ENCODE assay signal across 8 mouse cellular contexts in genomic region chr13:43908041-43908644, GRCm38 (mm10).
A peak's percentile ranks its signal among the peaks of the same experiment; 100 is the strongest.
DNase-seq lines count a peak whose midpoint lies in the region; ATAC-seq and TF ChIP-seq lines count a peak whose summit lies in the region.

No protein-coding gene starts in this region.

- intact Hi-C loops in heart, postnatal 36 days (cut with DNase I) = loop anchor here (5.0 kb wide), 1 partner anchor 129 kb away; no protein-coding TSS in a partner anchor

- no peak overlapping the region for H3K4me3 ChIP-seq in kidney, embryonic 15.5 days (replicated peaks)
- H3K4me3 ChIP-seq in forebrain, embryonic 12.5 days (replicated peaks) = no peak overlapping the region

- no peaks in the 10 kb centered on the region for H3K36me3 ChIP-seq in kidney, embryonic 15.5 days
- no peaks in the 10 kb centered on the region for H3K36me3 ChIP-seq in forebrain, embryonic 12.5 days (replicated peaks)

- H3K4me1 ChIP-seq in kidney, embryonic 15.5 days = peaks cover 68% of the 10 kb centered on the region
- H3K4me1 ChIP-seq in forebrain, embryonic 12.5 days = peaks cover 31% of the 10 kb centered on the region

- WGBS in kidney, embryonic 15.5 days = 57% methylated on average over 16 of the region's 16 CpGs
- WGBS in forebrain, embryonic 12.5 days = 58% methylated on average over 16 of the region's 16 CpGs

- no peak overlapping the region for H3K4me2 ChIP-seq in kidney, embryonic 15.5 days
- H3K4me2 ChIP-seq in forebrain, embryonic 12.5 days = no peak overlapping the region

- no peaks in the 10 kb centered on the region for H3K9me3 ChIP-seq in kidney, embryonic 15.5 days (replicated peaks)
- no peaks in the 10 kb centered on the region for H3K9me3 ChIP-seq in forebrain, embryonic 12.5 days

- 0 out of 2 replicates have a peak, but pooled peaks cover 4% of the 10 kb centered on the region for H3K27me3 ChIP-seq in kidney, embryonic 15.5 days
- peaks cover 14% of the 10 kb centered on the region for H3K27me3 ChIP-seq in forebrain, embryonic 12.5 days

- peak overlapping the region; percentile 23 for H3K27ac ChIP-seq in kidney, embryonic 15.5 days
- H3K27ac ChIP-seq in forebrain, embryonic 12.5 days = no peak overlapping the region

- ATAC-seq in kidney, embryonic 15.5 days (replicated peaks; ENCODE audit: low FRiP score) = no peak
- no peak for ATAC-seq in forebrain, embryonic 12.5 days (ENCODE audit: low FRiP score)

- DNase-seq in kidney, postnatal 36 days = no peak
- DNase-seq in brain, embryonic 14.5 days (ENCODE audit: low read depth) = peak; percentile 16
- DNase-seq in heart, postnatal 36 days = peak; percentile 18 to 48
- DNase-seq in lung, postnatal 10 days = peak; percentile 16
- DNase-seq in right cerebral cortex, adult 18-20 months = no peak
- no peak for DNase-seq in layer of hippocampus, adult 8-10 months (ENCODE audit: low spot score in 2 of 2)

- TF ChIP-seq CTCF in brain, embryonic 14.5 days (IDR thresholded peaks at IDR 0.05; ENCODE audit: borderline replicate concordance, extremely low read depth, insufficient read depth, insufficient read length) = no peak

- no peak overlapping the region for H3K9ac ChIP-seq in kidney, embryonic 15.5 days
- H3K9ac ChIP-seq in forebrain, embryonic 12.5 days = no peak overlapping the region

- TF ChIP-seq POLR2A in brain, embryonic 14.5 days (IDR thresholded peaks at IDR 0.05; ENCODE audit: borderline replicate concordance, extremely low read depth, insufficient read depth, insufficient read length, poor library complexity, severe bottlenecking) = no peak

Comparison
In these comparisons a context has a peak if more than half of its experiments do, and no peak if none do; other contexts are left out.
1. DNase-seq: peak in brain, embryonic 14.5 days (single experiment), heart, postnatal 36 days (2 of 2) and lung, postnatal 10 days (single experiment); none in kidney, postnatal 36 days (0 of 2), right cerebral cortex, adult 18-20 months (single experiment) and layer of hippocampus, adult 8-10 months (0 of 2).